Mouse (Mus musculus): ENCODE data around the gene Card11.

DNA sequence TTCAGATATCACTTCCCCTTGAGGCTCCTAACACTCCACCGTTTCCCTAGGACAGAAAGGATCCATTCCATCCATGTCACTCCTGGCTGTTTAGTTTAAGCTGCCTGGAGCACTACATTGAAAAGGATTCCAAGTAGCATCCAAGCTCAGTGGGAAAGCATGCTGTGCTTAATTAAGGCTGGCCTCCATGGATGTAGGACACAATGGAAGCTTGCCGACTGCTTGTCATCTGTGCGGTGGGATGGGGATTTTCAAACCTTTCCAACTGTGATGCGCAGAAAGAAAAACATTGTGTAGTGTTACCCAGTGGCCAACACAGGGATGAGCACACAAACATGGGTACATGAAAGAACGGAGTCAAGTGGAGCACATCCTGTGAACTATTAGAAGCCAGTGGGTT is 89.5 kb downstream of the Card11 start:
- TF ChIP-seq CTCF (IDR thresholded peaks at IDR 0.05), result no peak
- TF ChIP-seq EP300 (IDR thresholded peaks at IDR 0.05; ENCODE audit: insufficient read depth, low read depth, low read length), result no peak

Data from heart, adult 2 months (tissue).